Mouse (Mus musculus) erythroid progenitor cell, adult 5-6 weeks (primary cell): ENCODE measurements around the gene Arfgap1. TPM values are rescaled to one million over a fixed set of nuclear protein-coding genes. Genes with fewer than 3 reads are reported as not detected.

Source experiments
- ATAC-seq: replicated peaks from 2 replicates; pipeline ENCODE4 v1.8.0; 2016; ENCODE audit warnings: moderate number of reproducible peaks, mild to moderate bottlenecking, moderate TSS enrichment, inconsistent platforms; ENCODE audit not compliant: poor library complexity, low FRiP score, severe bottlenecking
- total RNA-seq, 2 experiments: library from RNA; stranded (forward) in 1 of 2; stranded (reverse) in 1 of 2; fragments of 150-400 nt in 1 of 2; fragments of 186-747, 209-891 nt in 1 of 2; gene quantifications; 2 replicates each; pipeline versions ENCODE4 v1.2.3 to v1.2.4; 2015 to 2017; ENCODE audit warnings: low replicate concordance in 2 of 2

Arfgap1 gene
- total RNA-seq (2015; ENCODE audit: low replicate concordance) (12.3 and 24.7 TPM in 2 replicates), total RNA-seq (2017; ENCODE audit: low replicate concordance) (23.5 and 32.6 TPM in 2 replicates)

- ATAC-seq = peak; percentile 95
Observed at GRCm38 (mm10) chr2:180967010-180967763, at the start of gene Arfgap1. TSS of gene Arfgap1 (plus strand) at chr2:180967225.

GRCm38 (mm10) chr2:180919913-180920809 lies 46.9 kb upstream of the Arfgap1 start:
- ATAC-seq = peak; percentile 13; the same call in 1 of the 2 replicates

GRCm38 (mm10) chr2:180920810-180921400 lies 46.1 kb upstream of the Arfgap1 start, which contains the start of gene Ythdf1:
TSS of gene Ythdf1 (minus strand) at chr2:180920949.
- peak; percentile 92 for ATAC-seq

- no peak for ATAC-seq
Observed at GRCm38 (mm10) chr2:180922739-180923138, 44.3 kb upstream of the Arfgap1 start.

GRCm38 (mm10) chr2:180925176-180925575 lies 41.8 kb upstream of the Arfgap1 start:
- ATAC-seq = 0 out of 2 replicates have a peak, but pooled peaks have one; percentile 53

- no peak for ATAC-seq
Observed at GRCm38 (mm10) chr2:180928723-180929122, 38.3 kb upstream of the Arfgap1 start, which contains the start of gene Birc7. TSS of gene Birc7 (plus strand) at chr2:180929023.

GRCm38 (mm10) chr2:180932418-180932817 lies 34.6 kb upstream of the Arfgap1 start:
- ATAC-seq = no peak

GRCm38 (mm10) chr2:180940187-180940586 lies 26.8 kb upstream of the Arfgap1 start:
- no peak for ATAC-seq

- ATAC-seq = no peak
Observed at GRCm38 (mm10) chr2:180941869-180942268, 25.2 kb upstream of the Arfgap1 start.

- ATAC-seq = no peak
Observed at GRCm38 (mm10) chr2:180949947-180950346, 17.1 kb upstream of the Arfgap1 start.

- ATAC-seq = no peak
Observed at GRCm38 (mm10) chr2:180952731-180953171, 14.3 kb upstream of the Arfgap1 start.

- ATAC-seq = no peak
Observed at GRCm38 (mm10) chr2:180953638-180954037, 13.4 kb upstream of the Arfgap1 start.

GRCm38 (mm10) chr2:180954061-180955047 lies 12.7 kb upstream of the Arfgap1 start, which contains the start of gene Nkain4:
TSS of gene Nkain4 (minus strand) at chr2:180954699.
- no peak for ATAC-seq

- ATAC-seq = no peak
Observed at GRCm38 (mm10) chr2:180959605-180960004, 7.4 kb upstream of the Arfgap1 start.

- no peak for ATAC-seq
Observed at GRCm38 (mm10) chr2:180960187-180960586, 6.8 kb upstream of the Arfgap1 start.

- ATAC-seq = no peak
Observed at GRCm38 (mm10) chr2:180962616-180963308, 4.3 kb upstream of the Arfgap1 start.

GRCm38 (mm10) chr2:180963956-180964355 lies 3.1 kb upstream of the Arfgap1 start:
- peak; percentile 52; the same call in 1 of the 2 replicates for ATAC-seq
